Comparison of ENCODE assay signal across 8 mouse cellular contexts in the genomic region with DNA sequence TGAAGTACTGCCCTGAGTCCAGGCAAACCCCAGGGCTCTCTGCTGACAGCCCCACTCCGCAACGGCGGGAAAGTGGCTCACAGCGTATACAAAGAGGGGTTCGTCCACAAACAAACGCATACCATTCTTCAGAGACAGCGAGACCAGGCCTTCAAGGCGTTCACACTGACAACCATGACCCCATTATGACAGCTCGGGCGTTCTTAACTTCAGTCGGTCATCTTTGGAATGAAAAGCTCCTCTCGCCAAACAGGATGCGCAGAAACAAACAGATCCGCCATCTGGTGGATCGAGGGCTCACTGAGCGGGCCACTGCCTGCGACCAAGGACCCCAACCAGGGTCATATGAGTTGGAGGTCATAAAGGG. TPM values are rescaled to one million over a fixed set of nuclear protein-coding genes. Genes with fewer than 3 reads are reported as not detected.
A peak's percentile ranks its signal among the peaks of the same experiment; 100 is the strongest.
DNase-seq lines count a peak whose midpoint lies in the region; ATAC-seq and TF ChIP-seq lines count a peak whose summit lies in the region.

No protein-coding gene starts in this region.

- 0 out of 2 replicates have a peak, but pooled peaks have one; percentile 10 for ATAC-seq in kidney, embryonic 16.5 days (ENCODE audit: low FRiP score, low TSS enrichment)
- peak; percentile 15; the same call in 1 of the 2 replicates for ATAC-seq in heart, embryonic 14.5 days (ENCODE audit: insufficient number of reproducible peaks, insufficient read depth, low FRiP score, low read depth)
- ATAC-seq in liver, embryonic 14.5 days (ENCODE audit: insufficient read depth): peak; percentile 3; the same call in 1 of the 2 replicates
- peak; percentile 16 for ATAC-seq in neural tube, embryonic 13.5 days (ENCODE audit: low read depth)

- 1% methylated on average over 17 of the region's 17 CpGs for WGBS in kidney, embryonic 16.5 days
- under 1% methylated on average over 17 of the region's 17 CpGs for whole genome bisulfite sequencing in heart, embryonic 14.5 days
- under 1% methylated on average over 17 of the region's 17 CpGs for WGBS in liver, embryonic 14.5 days (ENCODE audit: insufficient replicate concordance)
- WGBS in neural tube, embryonic 13.5 days: under 1% methylated on average over 17 of the region's 17 CpGs

- TF ChIP-seq EP300 in liver, embryonic 14.5 days (IDR thresholded peaks at IDR 0.05; ENCODE audit: low read depth): no peak

- peaks cover 9% of the 10 kb centered on the region for H3K4me1 ChIP-seq in kidney, embryonic 16.5 days (ENCODE audit: insufficient read depth, low read length)
- H3K4me1 ChIP-seq in heart, embryonic 14.5 days (ENCODE audit: control insufficient read depth in 2 of 2, insufficient read depth in 2 of 2, low read length in 2 of 2): peaks cover 0 to 6% of the 10 kb centered on the region in 2 experiments; a peak in 2 of 4 replicates
- H3K4me1 ChIP-seq in liver, embryonic 14.5 days (replicated peaks; ENCODE audit: control insufficient read depth in 2 of 2, insufficient read depth in 2 of 2, low read length in 1 of 2): peaks cover 7 to 8% of the 10 kb centered on the region in 2 experiments; a peak in 3 of 4 replicates
- peaks cover 12% of the 10 kb centered on the region for H3K4me1 ChIP-seq in neural tube, embryonic 13.5 days (replicated peaks)

- peak overlapping the region; percentile 91 for H3K4me2 ChIP-seq in kidney, embryonic 16.5 days (replicated peaks; ENCODE audit: low read depth, low read length)
- peak overlapping the region; percentile 97 for H3K4me2 ChIP-seq in heart, embryonic 14.5 days (ENCODE audit: low read length)
- peak overlapping the region; percentile 81 for H3K4me2 ChIP-seq in liver, embryonic 14.5 days (ENCODE audit: low read depth)
- peak overlapping the region; percentile 89 for H3K4me2 ChIP-seq in neural tube, embryonic 13.5 days

- no peaks in the 10 kb centered on the region for H3K36me3 ChIP-seq in kidney, embryonic 16.5 days (ENCODE audit: insufficient read depth, low read length)
- no peaks in the 10 kb centered on the region for H3K36me3 ChIP-seq in heart, embryonic 14.5 days (ENCODE audit: control insufficient read depth, insufficient read depth, low read length)
- H3K36me3 ChIP-seq in liver, embryonic 14.5 days (replicated peaks; ENCODE audit: control insufficient read depth, insufficient read depth, low read depth): no peaks in the 10 kb centered on the region
- H3K36me3 ChIP-seq in neural tube, embryonic 13.5 days: no peaks in the 10 kb centered on the region

- DNase-seq in kidney, adult 9 months: no peak
- peak; percentile 36 for DNase-seq in c-Kit-positive CD71-positive TER-119-negative erythroid progenitor cells, embryonic 14.5 days (ENCODE audit: low read depth)
- DNase-seq in liver, embryonic 14.5 days (ENCODE audit: low read depth in 3 of 3, low spot score in 3 of 3): peak in 2 of 3 experiments; percentile 10 to 30
- no peak for DNase-seq in thymus, postnatal 25 days
- DNase-seq in ovary, postnatal 14 days (ENCODE audit: low spot score): no peak

- H3K4me3 ChIP-seq in kidney, embryonic 16.5 days (ENCODE audit: low read length): peak overlapping the region; percentile 82
- H3K4me3 ChIP-seq in heart, embryonic 14.5 days (ENCODE audit: control insufficient read depth in 1 of 2, insufficient read depth in 1 of 2, low read depth in 1 of 2, low read length in 2 of 2): peak overlapping the region; percentile 63 to 95
- peak overlapping the region; percentile 87 to 95 for H3K4me3 ChIP-seq in liver, embryonic 14.5 days (ENCODE audit: insufficient read depth in 1 of 2, low read depth in 2 of 2, low read length in 2 of 2)
- H3K4me3 ChIP-seq in neural tube, embryonic 13.5 days: peak overlapping the region; percentile 88

- TF ChIP-seq CTCF in liver, embryonic 14.5 days (IDR thresholded peaks at IDR 0.05; ENCODE audit: low read depth): no peak; the same call in 1 of the 2 replicates

- peaks cover 17% of the 10 kb centered on the region for H3K27me3 ChIP-seq in kidney, embryonic 16.5 days (ENCODE audit: insufficient read depth, low read length)
- H3K27me3 ChIP-seq in heart, embryonic 14.5 days (ENCODE audit: control insufficient read depth, insufficient read depth, low read length): peaks cover 8% of the 10 kb centered on the region
- H3K27me3 ChIP-seq in liver, embryonic 14.5 days (ENCODE audit: control insufficient read depth, insufficient read depth, low read length): peaks cover 11% of the 10 kb centered on the region
- H3K27me3 ChIP-seq in neural tube, embryonic 13.5 days: peaks cover 31% of the 10 kb centered on the region

- H3K9me3 ChIP-seq in kidney, embryonic 16.5 days (ENCODE audit: low read length): no peaks in the 10 kb centered on the region
- 0 out of 2 replicates have a peak, but pooled peaks cover 4% of the 10 kb centered on the region for H3K9me3 ChIP-seq in heart, embryonic 14.5 days (ENCODE audit: control insufficient read depth, low read length)
- no peaks in the 10 kb centered on the region for H3K9me3 ChIP-seq in liver, embryonic 14.5 days (ENCODE audit: control insufficient read depth, low read length)
- no peaks in the 10 kb centered on the region for H3K9me3 ChIP-seq in neural tube, embryonic 13.5 days

- H3K27ac ChIP-seq in kidney, embryonic 16.5 days (ENCODE audit: low read length): no peak overlapping the region
- no peak overlapping the region for H3K27ac ChIP-seq in heart, embryonic 14.5 days (replicated peaks in 1 of 2; ENCODE audit: control insufficient read depth in 1 of 2, insufficient read depth in 1 of 2, low read depth in 2 of 2, low read length in 2 of 2)
- peak overlapping the region; percentile 62; the same call in 1 of the 2 replicates for H3K27ac ChIP-seq in liver, embryonic 14.5 days
- peak overlapping the region; percentile 90; the same call in 1 of the 2 replicates for H3K27ac ChIP-seq in neural tube, embryonic 13.5 days (replicated peaks)

- peak overlapping the region; percentile 75 for H3K9ac ChIP-seq in kidney, embryonic 16.5 days (replicated peaks; ENCODE audit: low read length)
- H3K9ac ChIP-seq in heart, embryonic 14.5 days (ENCODE audit: low read length): peak overlapping the region; percentile 75
- H3K9ac ChIP-seq in liver, embryonic 14.5 days (replicated peaks): peak overlapping the region; percentile 87
- H3K9ac ChIP-seq in neural tube, embryonic 13.5 days: peak overlapping the region; percentile 88

RNA-seq across cellular contexts. Expression of a gene that starts 1.5 kb away (rescaled TPM):
- polyA plus RNA-seq in kidney, embryonic 16.5 days (2015; fragmentation: Nextera tagmentation; extraction: Ambion mirVana): 2.9 and 3.3 TPM in 2 replicates
- polyA plus RNA-seq in heart, embryonic 14.5 days (2014; fragmentation: Nextera tagmentation; extraction: Ambion mirVana): 2.9 and 3.7 TPM in 2 replicates
- 2.9 and 3.5 TPM in 2 replicates for polyA plus RNA-seq in liver, embryonic 14.5 days (2012; rRNA removed)
- 2.4 and 2.7 TPM in 2 replicates for polyA plus RNA-seq in liver, embryonic 14.5 days (2014; fragmentation: Nextera tagmentation; extraction: Ambion mirVana)
- 4.5 and 4.6 TPM in 2 replicates for polyA plus RNA-seq in neural tube, embryonic 13.5 days (2015; fragmentation: Nextera tagmentation; extraction: Ambion mirVana)

RNA-seq across cellular contexts. Expression of a gene that starts 36.0 kb away (rescaled TPM):
- polyA plus RNA-seq in kidney, embryonic 16.5 days (2015; fragmentation: Nextera tagmentation; extraction: Ambion mirVana): 58.8 and 166 TPM in 2 replicates
- polyA plus RNA-seq in heart, embryonic 14.5 days (2014; fragmentation: Nextera tagmentation; extraction: Ambion mirVana): 236 and 241 TPM in 2 replicates
- polyA plus RNA-seq in liver, embryonic 14.5 days (2012; rRNA removed): 1.9 and 2.2 TPM in 2 replicates
- 0.21 and 0.83 TPM in 2 replicates for polyA plus RNA-seq in liver, embryonic 14.5 days (2014; fragmentation: Nextera tagmentation; extraction: Ambion mirVana)
- polyA plus RNA-seq in neural tube, embryonic 13.5 days (2015; fragmentation: Nextera tagmentation; extraction: Ambion mirVana): 26.0 and 60.5 TPM in 2 replicates

RNA-seq across cellular contexts. Expression of a gene that starts 52.8 kb away (rescaled TPM):
- 50.8 and 51.5 TPM in 2 replicates for polyA plus RNA-seq in kidney, embryonic 16.5 days (2015; fragmentation: Nextera tagmentation; extraction: Ambion mirVana)
- polyA plus RNA-seq in heart, embryonic 14.5 days (2014; fragmentation: Nextera tagmentation; extraction: Ambion mirVana): 31.7 and 34.7 TPM in 2 replicates
- 12.6 and 12.9 TPM in 2 replicates for polyA plus RNA-seq in liver, embryonic 14.5 days (2012; rRNA removed)
- 23.7 and 24.2 TPM in 2 replicates for polyA plus RNA-seq in liver, embryonic 14.5 days (2014; fragmentation: Nextera tagmentation; extraction: Ambion mirVana)
- polyA plus RNA-seq in neural tube, embryonic 13.5 days (2015; fragmentation: Nextera tagmentation; extraction: Ambion mirVana): 78.6 and 89.6 TPM in 2 replicates

Comparison
In these comparisons a context has a peak if more than half of its experiments do, and no peak if none do; other contexts are left out.
1. H3K27ac ChIP-seq: peak in liver, embryonic 14.5 days (single experiment) and neural tube, embryonic 13.5 days (single experiment); none in kidney, embryonic 16.5 days (single experiment) and heart, embryonic 14.5 days (0 of 2).
2. DNase-seq: peak in c-Kit-positive CD71-positive TER-119-negative erythroid progenitor cells, embryonic 14.5 days (single experiment) and liver, embryonic 14.5 days (2 of 3); none in kidney, adult 9 months (single experiment), thymus, postnatal 25 days (single experiment) and ovary, postnatal 14 days (single experiment).
3. Peak in every context shown above with its lines, with median percentiles within 50 percentile points of each other: ATAC-seq, H3K4me2 ChIP-seq, H3K4me3 ChIP-seq and H3K9ac ChIP-seq.